Mouse (Mus musculus) hindbrain, embryonic 14.5 days (tissue): ENCODE results near the gene Gm13090. TPM values are rescaled to one million over a fixed set of nuclear protein-coding genes. Genes with fewer than 3 reads are reported as not detected.

Experiments used
- ATAC-seq: fragments of 200-750 bp; cut with Nextera tagmentation; 2 replicates; pipeline ENCODE4 v1.8.0; 2017; ENCODE audit warnings: moderate number of reproducible peaks, mild to moderate bottlenecking, moderate TSS enrichment, moderate library complexity; ENCODE audit not compliant: low FRiP score
- DNase-seq: peaks from one replicate; pipeline ENCODE4 v3.0.0-alpha.2; 2015; ENCODE audit warnings: low spot score
- H3K27ac ChIP-seq: fragments of 300-500 bp; sonication (generic); 2 replicates; pipeline ENCODE4 v1.5.1; 2014; ENCODE audit warnings: mild to moderate bottlenecking, moderate library complexity
- H3K27me3 ChIP-seq: fragments of 300-500 bp; sonication (generic); 2 replicates; pipeline ENCODE4 v1.6.1; 2014; ENCODE audit warnings: mild to moderate bottlenecking, low read length, mixed read lengths; ENCODE audit not compliant: control insufficient read depth, insufficient read depth
- H3K36me3 ChIP-seq: fragments of 300-500 bp; sonication (generic); replicated peaks from 2 replicates; pipeline ENCODE4 v1.6.1; 2014; ENCODE audit not compliant: control insufficient read depth, insufficient read depth
- H3K4me1 ChIP-seq: fragments of 300-500 bp; sonication (generic); replicated peaks from 2 replicates; pipeline ENCODE4 v1.6.1; 2014; ENCODE audit warnings: antibody characterized with exemption, low read length, mixed read lengths; ENCODE audit not compliant: control insufficient read depth, insufficient read depth
- H3K4me2 ChIP-seq: fragments of 300-500 bp; sonication (generic); replicated peaks from 2 replicates; pipeline ENCODE4 v1.6.1; 2014; ENCODE audit warnings: mild to moderate bottlenecking, moderate library complexity
- H3K4me3 ChIP-seq: fragments of 300-500 bp; sonication (generic); replicated peaks from 2 replicates; pipeline ENCODE4 v1.5.1; 2014; ENCODE audit warnings: mild to moderate bottlenecking, low read length
- H3K9ac ChIP-seq: fragments of 300-500 bp; sonication (generic); 2 replicates; pipeline ENCODE4 v1.6.1; 2014
- H3K9me3 ChIP-seq: fragments of 300-500 bp; sonication (generic); 2 replicates; pipeline ENCODE4 v1.6.1; 2016; ENCODE audit warnings: low read length; ENCODE audit not compliant: control insufficient read depth
- WGBS: fragments of 180-500 bp; shearing (Covaris S2); extraction: QIAGEN DNeasy Blood & Tissue Kit; methylation state at CpG from one replicate; pipeline ENCODE4 v1.1.7; 2014; 5-methylcytosine and 5-hydroxymethylcytosine counted together
- polyA plus RNA-seq: library from polyadenylated mRNA; unstranded; fragments of >200 nt; fragmentation: Nextera tagmentation; extraction: Ambion mirVana; gene quantifications from 2 replicates; pipeline ENCODE4 v1.2.1, GENCODE M21; 2014

Gm13090 gene
- polyA plus RNA-seq, 1 experiment from 2014 or later, result 0.36 TPM

DNA sequence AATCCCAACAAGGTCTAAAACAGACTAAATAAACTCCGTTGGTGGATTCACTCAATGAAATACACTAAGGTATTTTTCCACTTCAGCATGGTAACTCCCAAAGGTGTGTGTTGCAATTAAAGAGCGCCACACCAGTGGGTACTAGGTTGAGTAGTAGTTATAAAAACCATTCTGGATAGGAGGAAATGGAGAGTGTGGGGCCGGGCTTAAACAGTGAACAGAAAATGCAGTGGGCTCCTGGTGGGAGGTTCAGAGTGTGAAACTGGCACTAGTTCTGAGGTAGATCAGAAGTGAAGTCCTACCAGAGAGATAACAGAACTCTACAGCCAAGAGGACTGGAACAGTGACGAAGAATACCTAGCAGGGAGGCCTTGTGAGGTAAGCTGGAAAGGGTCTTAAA, 30.7 kb upstream of the Gm13090 start:
- H3K36me3 ChIP-seq, result peaks cover 54% of the 10 kb centered on the region
- DNase-seq (no peak), ATAC-seq (no peak)
- no peaks in the 10 kb centered on the region for H3K9me3 ChIP-seq
- peak overlapping the region; percentile 83 for H3K27ac ChIP-seq
- H3K9ac ChIP-seq, result peak overlapping the region; percentile 52
- no peaks in the 10 kb centered on the region for H3K27me3 ChIP-seq
- H3K4me1 ChIP-seq, result peaks cover 20% of the 10 kb centered on the region
- no peak overlapping the region for H3K4me3 ChIP-seq
- WGBS, result 81% methylated on average over 4 of the region's 4 CpGs
- peak overlapping the region; percentile 62 for H3K4me2 ChIP-seq

DNA sequence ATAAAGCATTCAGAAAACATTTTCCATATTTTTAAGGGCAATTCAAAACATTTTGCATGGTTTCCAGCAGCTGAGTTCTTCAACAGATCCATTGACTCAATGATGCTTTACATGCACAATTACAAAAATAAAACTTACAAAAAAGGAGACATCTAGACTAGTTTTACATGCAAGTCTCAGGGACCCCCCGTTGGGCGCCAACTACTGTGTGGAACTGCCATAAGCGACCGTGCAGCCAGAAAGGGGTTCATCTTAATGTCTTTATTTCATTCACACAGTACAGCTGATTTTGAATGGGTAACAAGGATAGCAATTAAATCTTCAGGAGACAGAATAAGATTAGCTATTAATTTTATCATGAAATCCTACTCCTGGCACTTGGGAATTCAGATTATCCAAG, 29.8 kb upstream of the Gm13090 start:
- no peak for ATAC-seq
- WGBS, result 88% methylated on average over 4 of the region's 4 CpGs

DNA sequence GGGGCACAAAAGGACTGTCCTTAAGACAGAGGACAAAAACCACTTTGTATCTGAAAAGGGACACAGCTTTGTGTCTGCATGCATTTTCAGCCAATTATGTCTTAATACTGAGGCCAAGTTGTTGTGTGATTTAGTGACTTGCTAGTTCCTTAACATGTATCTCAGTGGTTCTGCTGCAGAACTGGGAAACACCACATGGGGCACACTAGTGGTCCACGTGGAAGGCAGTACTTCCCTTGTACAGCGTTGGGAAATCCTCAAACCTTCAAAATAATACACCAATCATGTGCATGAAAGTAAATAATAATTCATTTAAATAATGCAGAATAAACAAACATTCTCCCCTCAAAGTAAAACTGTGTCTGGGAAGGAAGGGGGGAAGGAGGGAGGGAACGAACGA, 20.6 kb upstream of the Gm13090 start:
- 75% methylated on average over 4 of the region's 4 CpGs for WGBS
- Histone ChIP-seq H3K9me3 (no peaks in the 10 kb centered on the region), H3K27ac (no peak overlapping the region), H3K4me1 (no peaks in the 10 kb centered on the region; the same call in 1 of the 2 replicates), H3K4me2 (no peak overlapping the region), H3K27me3 (no peaks in the 10 kb centered on the region), H3K36me3 (peaks cover 96% of the 10 kb centered on the region), H3K9ac (no peak overlapping the region), H3K4me3 (no peak overlapping the region)
- no peak for DNase-seq
- ATAC-seq, result no peak

More for the DNA sequence above, 29.8 kb upstream of the Gm13090 start:
- Histone ChIP-seq H3K9me3 (no peaks in the 10 kb centered on the region), H3K36me3 (peaks cover 52% of the 10 kb centered on the region), H3K4me2 (no peak overlapping the region), H3K27ac (no peak overlapping the region), H3K4me1 (peaks cover 20% of the 10 kb centered on the region), H3K27me3 (no peaks in the 10 kb centered on the region), H3K4me3 (no peak overlapping the region), H3K9ac (no peak overlapping the region)
- no peak for DNase-seq

DNA sequence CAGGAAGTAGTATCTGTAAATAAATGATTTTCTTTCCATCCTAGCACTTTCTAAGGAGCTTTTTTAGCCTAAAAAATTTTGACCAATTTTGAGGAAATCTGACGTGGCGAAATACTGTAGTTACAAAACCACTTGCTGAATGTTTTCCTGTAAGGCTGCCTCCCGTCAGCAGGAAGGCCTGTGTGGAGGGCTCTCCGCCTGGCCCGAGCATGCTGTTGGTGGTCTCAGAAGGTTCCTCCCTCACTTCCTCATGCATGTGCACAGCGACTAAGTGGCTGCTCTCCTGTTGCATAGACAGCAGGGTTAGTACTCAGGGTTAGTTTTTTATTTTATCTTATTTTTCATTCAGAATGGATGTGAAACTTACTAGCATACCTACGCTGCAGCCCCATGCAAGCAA, 18.4 kb upstream of the Gm13090 start:
- no peak overlapping the region for H3K4me2 ChIP-seq
- H3K9me3 ChIP-seq, result no peaks in the 10 kb centered on the region
- H3K27ac ChIP-seq, result no peak overlapping the region
- 87% methylated on average over 7 of the region's 7 CpGs for WGBS
- H3K36me3 ChIP-seq, result peaks cover 100% of the 10 kb centered on the region
- H3K9ac ChIP-seq, result no peak overlapping the region
- no peak overlapping the region for H3K4me3 ChIP-seq
- no peaks in the 10 kb centered on the region for H3K27me3 ChIP-seq
- no peak for DNase-seq
- ATAC-seq, result no peak
- H3K4me1 ChIP-seq, result no peaks in the 10 kb centered on the region; the same call in 1 of the 2 replicates

DNA sequence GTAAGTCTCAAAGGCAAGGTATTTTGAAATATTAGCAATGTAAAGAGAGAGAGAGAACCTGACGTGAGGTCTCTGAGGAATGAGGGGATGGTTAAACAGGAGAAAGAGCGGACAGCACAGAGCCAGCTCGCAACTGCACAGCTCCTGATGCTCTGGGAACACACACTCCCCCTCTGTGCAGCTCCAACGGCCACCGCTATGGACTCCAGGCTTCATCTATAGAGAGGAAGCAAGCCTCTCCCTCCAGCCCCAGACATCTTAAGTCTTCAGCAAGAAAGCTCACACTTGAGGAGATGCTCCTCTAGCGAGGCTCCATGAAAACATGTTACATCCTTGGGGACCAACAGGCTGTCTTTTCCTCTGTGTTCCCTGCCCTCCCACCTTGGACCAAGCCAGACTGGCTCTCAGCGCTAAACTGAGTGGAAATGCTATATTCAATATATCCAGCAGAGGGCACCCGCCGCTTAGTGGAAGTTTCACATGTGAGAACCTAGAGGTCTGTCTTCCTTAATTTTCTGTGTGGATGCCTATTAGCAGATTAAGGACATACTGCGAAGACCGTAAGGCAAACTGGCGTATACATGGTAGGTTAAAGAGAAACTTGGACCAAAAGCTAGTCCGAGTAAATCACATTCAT, 16.1 kb upstream of the Gm13090 start:
- 55% methylated on average over 13 of the region's 13 CpGs for whole genome bisulfite sequencing
- Histone ChIP-seq H3K9me3 (no peaks in the 10 kb centered on the region), H3K36me3 (peaks cover 100% of the 10 kb centered on the region), H3K9ac (no peak overlapping the region), H3K4me1 (no peaks in the 10 kb centered on the region; the same call in 1 of the 2 replicates), H3K4me2 (no peak overlapping the region), H3K27me3 (no peaks in the 10 kb centered on the region), H3K27ac (no peak overlapping the region), H3K4me3 (no peak overlapping the region)
- DNase-seq (peak; percentile 82), ATAC-seq (peak; percentile 65; the same call in 1 of the 2 replicates)

DNA sequence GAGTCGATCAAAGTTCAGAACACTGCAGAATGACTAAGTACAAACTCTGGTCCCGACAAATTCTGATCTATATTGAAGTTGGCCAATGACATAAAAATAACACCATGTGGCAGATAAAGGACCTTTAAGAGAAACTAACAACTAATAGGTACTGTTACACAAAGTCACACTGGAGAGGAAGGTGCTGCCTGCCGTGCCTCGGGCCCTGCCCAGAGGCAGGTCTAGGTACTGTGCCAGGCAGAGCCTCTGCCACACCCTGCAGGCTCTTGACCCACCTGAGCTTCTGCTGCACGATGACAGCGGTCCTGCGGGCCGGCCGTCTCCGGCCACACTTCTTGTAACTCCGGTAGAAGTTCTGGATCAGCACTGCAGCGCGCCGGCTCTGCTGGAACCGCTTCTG, 14.6 kb upstream of the Gm13090 start:
- DNase-seq, result no peak

DNA sequence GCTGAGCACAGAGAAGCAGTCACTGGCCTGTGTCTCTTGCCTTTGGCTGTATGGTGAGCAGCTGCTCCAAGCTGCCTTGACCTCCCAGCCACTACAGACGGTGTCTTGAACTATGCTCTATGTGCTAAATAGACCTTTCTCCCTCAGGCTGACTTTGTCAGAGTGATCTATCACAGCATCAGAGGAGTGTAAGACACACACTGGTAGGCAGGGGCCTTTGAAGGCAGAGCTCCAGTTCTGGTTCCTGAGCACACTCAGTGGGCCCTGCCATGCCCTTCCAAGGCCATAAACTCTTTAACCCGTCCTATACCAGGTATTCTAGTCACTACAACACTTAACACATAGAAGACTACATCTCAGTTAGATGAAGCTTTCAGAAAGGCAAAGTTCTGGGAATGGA, 8.0 kb upstream of the Gm13090 start:
- H3K27ac ChIP-seq, result no peak overlapping the region
- WGBS, result 75% methylated on average over 2 of the region's 2 CpGs
- peaks cover 100% of the 10 kb centered on the region for H3K36me3 ChIP-seq
- no peak for DNase-seq
- no peak overlapping the region for H3K9ac ChIP-seq
- H3K4me1 ChIP-seq, result no peaks in the 10 kb centered on the region
- H3K4me3 ChIP-seq, result no peak overlapping the region
- no peaks in the 10 kb centered on the region for H3K9me3 ChIP-seq
- H3K27me3 ChIP-seq, result no peaks in the 10 kb centered on the region
- no peak overlapping the region for H3K4me2 ChIP-seq
- ATAC-seq, result no peak

More for the DNA sequence above, 14.6 kb upstream of the Gm13090 start:
- Histone ChIP-seq H3K4me2 (no peak overlapping the region), H3K4me1 (no peaks in the 10 kb centered on the region; the same call in 1 of the 2 replicates), H3K4me3 (no peak overlapping the region), H3K36me3 (peaks cover 100% of the 10 kb centered on the region), H3K9me3 (no peaks in the 10 kb centered on the region), H3K27me3 (no peaks in the 10 kb centered on the region), H3K9ac (no peak overlapping the region), H3K27ac (no peak overlapping the region)
- 95% methylated on average over 15 of the region's 15 CpGs for WGBS
- ATAC-seq, result no peak

DNA sequence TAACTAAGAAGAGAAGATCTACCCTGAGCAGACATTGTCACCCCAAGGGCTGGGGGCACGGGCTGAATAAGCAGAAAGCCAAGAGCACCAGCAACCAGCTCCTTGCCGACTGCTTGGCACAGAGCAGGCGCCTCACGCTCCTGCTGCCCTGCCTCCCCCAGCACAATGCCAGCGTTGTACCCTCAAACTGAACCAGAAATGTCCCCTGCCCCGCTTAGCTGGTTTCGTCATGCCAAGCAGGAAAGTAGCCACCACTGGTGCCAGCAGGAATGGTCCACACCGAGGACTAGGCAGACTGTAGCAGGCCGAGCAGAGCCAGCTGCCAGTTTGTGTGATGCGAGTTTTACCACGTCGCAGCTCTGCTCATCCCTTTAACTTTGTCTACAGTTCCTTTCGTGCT, 7.4 kb upstream of the Gm13090 start:
- 92% methylated on average over 13 of the region's 13 CpGs for WGBS
- Histone ChIP-seq H3K4me2 (no peak overlapping the region), H3K9ac (no peak overlapping the region), H3K9me3 (no peaks in the 10 kb centered on the region), H3K27ac (no peak overlapping the region), H3K4me3 (no peak overlapping the region), H3K4me1 (no peaks in the 10 kb centered on the region), H3K36me3 (peaks cover 100% of the 10 kb centered on the region), H3K27me3 (no peaks in the 10 kb centered on the region)
- DNase-seq (no peak), ATAC-seq (no peak)

DNA sequence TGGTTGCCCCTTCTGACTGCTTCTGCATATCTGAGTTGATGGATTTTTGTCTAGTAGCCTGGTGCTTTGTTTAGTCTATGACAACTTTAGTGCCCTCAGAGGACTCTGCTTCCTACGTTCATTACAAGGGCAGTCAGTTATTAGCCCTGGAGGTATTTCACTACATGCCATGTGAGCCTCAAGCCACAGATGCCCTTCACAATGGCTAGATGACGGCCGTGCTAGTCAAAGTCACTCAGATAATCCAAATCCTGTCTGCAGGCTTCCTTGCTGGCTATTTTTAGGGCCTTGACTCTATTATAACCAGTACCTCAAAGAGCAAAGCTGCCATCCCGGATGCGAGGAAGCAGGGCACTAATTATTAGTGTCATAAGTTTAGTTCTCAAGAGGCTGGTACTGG, 6.3 kb upstream of the Gm13090 start:
- H3K36me3 ChIP-seq, result peaks cover 98% of the 10 kb centered on the region
- H3K4me2 ChIP-seq, result no peak overlapping the region
- no peaks in the 10 kb centered on the region for H3K27me3 ChIP-seq
- H3K9ac ChIP-seq, result no peak overlapping the region
- no peaks in the 10 kb centered on the region for H3K4me1 ChIP-seq
- H3K9me3 ChIP-seq, result no peaks in the 10 kb centered on the region
- 79% methylated on average over 5 of the region's 5 CpGs for WGBS
- DNase-seq (no peak), ATAC-seq (no peak)
- no peak overlapping the region for H3K4me3 ChIP-seq
- H3K27ac ChIP-seq, result no peak overlapping the region

DNA sequence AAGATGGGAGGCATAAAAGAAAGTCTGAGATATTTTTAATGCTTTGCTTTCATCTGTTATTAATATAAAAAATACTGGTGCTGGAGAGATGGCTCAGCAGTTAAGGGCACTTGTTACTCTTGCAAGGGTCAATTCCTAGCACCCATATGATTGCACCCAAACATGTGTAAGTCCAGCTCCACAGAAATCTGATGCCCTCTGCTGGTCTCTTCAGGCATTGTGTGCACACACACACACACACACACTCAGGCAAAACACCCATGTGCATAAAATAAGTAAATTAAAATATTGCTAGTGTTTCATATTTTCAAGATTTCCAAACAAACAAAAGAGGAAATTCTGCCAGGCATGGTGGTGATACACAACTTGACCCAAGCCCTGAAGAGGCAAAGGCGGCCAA, 2.0 kb upstream of the Gm13090 start:
- Histone ChIP-seq H3K36me3 (peaks cover 63% of the 10 kb centered on the region), H3K4me3 (no peak overlapping the region), H3K27me3 (no peaks in the 10 kb centered on the region), H3K4me1 (no peaks in the 10 kb centered on the region), H3K9ac (no peak overlapping the region), H3K27ac (no peak overlapping the region), H3K4me2 (no peak overlapping the region), H3K9me3 (no peaks in the 10 kb centered on the region)
- DNase-seq (no peak), ATAC-seq (no peak)
- 100% methylated on average over 1 of the region's 1 CpGs for WGBS
